Mouse (Mus musculus): ENCODE data around the gene Spata5. TPM values are rescaled to one million over a fixed set of nuclear protein-coding genes. Genes with fewer than 3 reads are reported as not detected.

Spata5 gene
- polyA plus RNA-seq, 1 experiment from 2014 or later: 55.0 TPM

GRCm38 (mm10) chr3:37602890-37603289, 183.2 kb downstream of the Spata5 start:
- peaks cover 2% of the 10 kb centered on the region; the same call in 1 of the 2 replicates for H3K4me1 ChIP-seq (replicated peaks; ENCODE audit: control insufficient read depth, insufficient read depth, low read length)
- no peaks in the 10 kb centered on the region for H3K9me3 ChIP-seq (ENCODE audit: control insufficient read depth, low read length)
- H3K9ac ChIP-seq (ENCODE audit: low read length): no peak overlapping the region
- H3K4me2 ChIP-seq (ENCODE audit: low read depth, low read length, severe bottlenecking): no peak overlapping the region
- ATAC-seq (replicated peaks; ENCODE audit: low FRiP score) (no peak), DNase-seq (ENCODE audit: low spot score) (no peak)
- WGBS: 93% methylated on average over 7 of the region's 7 CpGs
- no peak overlapping the region for H3K4me3 ChIP-seq (ENCODE audit: low read depth, low read length)
- no peak overlapping the region for H3K27ac ChIP-seq (ENCODE audit: low read depth, low read length)
- no peaks in the 10 kb centered on the region for H3K36me3 ChIP-seq (ENCODE audit: control insufficient read depth, insufficient read depth, low read length)
- no peaks in the 10 kb centered on the region for H3K27me3 ChIP-seq (ENCODE audit: control insufficient read depth, insufficient read depth, low read length)

GRCm38 (mm10) chr3:37603541-37603940, 183.8 kb downstream of the Spata5 start:
- H3K27ac ChIP-seq (ENCODE audit: low read depth, low read length): no peak overlapping the region
- WGBS: 73% methylated on average over 3 of the region's 3 CpGs
- H3K27me3 ChIP-seq (ENCODE audit: control insufficient read depth, insufficient read depth, low read length): no peaks in the 10 kb centered on the region
- no peaks in the 10 kb centered on the region for H3K9me3 ChIP-seq (ENCODE audit: control insufficient read depth, low read length)
- H3K4me2 ChIP-seq (ENCODE audit: low read depth, low read length, severe bottlenecking): no peak overlapping the region
- no peak overlapping the region for H3K9ac ChIP-seq (ENCODE audit: low read length)
- ATAC-seq (replicated peaks; ENCODE audit: low FRiP score): 0 out of 2 replicates have a peak, but pooled peaks have one; percentile 24
- DNase-seq (ENCODE audit: low spot score): peak; percentile 33
- H3K4me3 ChIP-seq (ENCODE audit: low read depth, low read length): no peak overlapping the region
- H3K36me3 ChIP-seq (ENCODE audit: control insufficient read depth, insufficient read depth, low read length): no peaks in the 10 kb centered on the region
- peaks cover 2% of the 10 kb centered on the region; the same call in 1 of the 2 replicates for H3K4me1 ChIP-seq (replicated peaks; ENCODE audit: control insufficient read depth, insufficient read depth, low read length)

- DNase-seq (ENCODE audit: low spot score) (peak; percentile 53), ATAC-seq (replicated peaks; ENCODE audit: low FRiP score) (peak; percentile 55; the same call in 1 of the 2 replicates)
- H3K4me1 ChIP-seq (replicated peaks; ENCODE audit: control insufficient read depth, insufficient read depth, low read length): peaks cover 2% of the 10 kb centered on the region; the same call in 1 of the 2 replicates
- H3K9ac ChIP-seq (ENCODE audit: low read length): no peak overlapping the region
- H3K27ac ChIP-seq (ENCODE audit: low read depth, low read length): no peak overlapping the region
- H3K27me3 ChIP-seq (ENCODE audit: control insufficient read depth, insufficient read depth, low read length): no peaks in the 10 kb centered on the region
- H3K4me3 ChIP-seq (ENCODE audit: low read depth, low read length): no peak overlapping the region
- no peak overlapping the region for H3K4me2 ChIP-seq (ENCODE audit: low read depth, low read length, severe bottlenecking)
- no peaks in the 10 kb centered on the region for H3K9me3 ChIP-seq (ENCODE audit: control insufficient read depth, low read length)
- WGBS: 53% methylated on average over 13 of the region's 13 CpGs
- no peaks in the 10 kb centered on the region for H3K36me3 ChIP-seq (ENCODE audit: control insufficient read depth, insufficient read depth, low read length)
These were observed 185.5 kb downstream of the Spata5 start for GRCm38 (mm10) chr3:37604976-37605875.

- ATAC-seq (replicated peaks; ENCODE audit: low FRiP score): no peak
- WGBS: 94% methylated on average over 10 of the region's 10 CpGs
- no peak overlapping the region for H3K4me3 ChIP-seq (ENCODE audit: low read depth, low read length)
- peaks cover 2% of the 10 kb centered on the region; the same call in 1 of the 2 replicates for H3K4me1 ChIP-seq (replicated peaks; ENCODE audit: control insufficient read depth, insufficient read depth, low read length)
- peak; percentile 34 for DNase-seq (ENCODE audit: low spot score)
- no peak overlapping the region for H3K27ac ChIP-seq (ENCODE audit: low read depth, low read length)
- H3K27me3 ChIP-seq (ENCODE audit: control insufficient read depth, insufficient read depth, low read length): no peaks in the 10 kb centered on the region
- H3K36me3 ChIP-seq (ENCODE audit: control insufficient read depth, insufficient read depth, low read length): no peaks in the 10 kb centered on the region
- H3K4me2 ChIP-seq (ENCODE audit: low read depth, low read length, severe bottlenecking): no peak overlapping the region
- no peaks in the 10 kb centered on the region for H3K9me3 ChIP-seq (ENCODE audit: control insufficient read depth, low read length)
- H3K9ac ChIP-seq (ENCODE audit: low read length): no peak overlapping the region
These were observed 186.2 kb downstream of the Spata5 start for GRCm38 (mm10) chr3:37605876-37606238.

- ATAC-seq (replicated peaks; ENCODE audit: low FRiP score): no peak
- H3K4me1 ChIP-seq (replicated peaks; ENCODE audit: control insufficient read depth, insufficient read depth, low read length): peaks cover 2% of the 10 kb centered on the region; the same call in 1 of the 2 replicates
- 90% methylated on average over 4 of the region's 4 CpGs for WGBS
- H3K4me2 ChIP-seq (ENCODE audit: low read depth, low read length, severe bottlenecking): no peak overlapping the region
- H3K4me3 ChIP-seq (ENCODE audit: low read depth, low read length): no peak overlapping the region
- H3K9ac ChIP-seq (ENCODE audit: low read length): no peak overlapping the region
- H3K36me3 ChIP-seq (ENCODE audit: control insufficient read depth, insufficient read depth, low read length): no peaks in the 10 kb centered on the region
- H3K27me3 ChIP-seq (ENCODE audit: control insufficient read depth, insufficient read depth, low read length): no peaks in the 10 kb centered on the region; the same call in 1 of the 2 replicates
- no peak overlapping the region for H3K27ac ChIP-seq (ENCODE audit: low read depth, low read length)
- peak; percentile 16 for DNase-seq (ENCODE audit: low spot score)
- H3K9me3 ChIP-seq (ENCODE audit: control insufficient read depth, low read length): no peaks in the 10 kb centered on the region
These were observed 189.2 kb downstream of the Spata5 start for GRCm38 (mm10) chr3:37608926-37609325.

- ATAC-seq (replicated peaks; ENCODE audit: low FRiP score) (no peak), DNase-seq (ENCODE audit: low spot score) (peak; percentile 25)
- Histone ChIP-seq H3K9me3 (ENCODE audit: control insufficient read depth, low read length) (no peaks in the 10 kb centered on the region), H3K4me2 (ENCODE audit: low read depth, low read length, severe bottlenecking) (no peak overlapping the region), H3K4me3 (ENCODE audit: low read depth, low read length) (no peak overlapping the region), H3K27me3 (ENCODE audit: control insufficient read depth, insufficient read depth, low read length) (no peaks in the 10 kb centered on the region; the same call in 1 of the 2 replicates), H3K4me1 (replicated peaks; ENCODE audit: control insufficient read depth, insufficient read depth, low read length) (no peaks in the 10 kb centered on the region), H3K9ac (ENCODE audit: low read length) (no peak overlapping the region), H3K36me3 (ENCODE audit: control insufficient read depth, insufficient read depth, low read length) (no peaks in the 10 kb centered on the region), H3K27ac (ENCODE audit: low read depth, low read length) (no peak overlapping the region)
- WGBS: 94% methylated on average over 2 of the region's 2 CpGs
These were observed 191.0 kb downstream of the Spata5 start for GRCm38 (mm10) chr3:37610670-37611069.

- H3K4me1 ChIP-seq (replicated peaks; ENCODE audit: control insufficient read depth, insufficient read depth, low read length): peaks cover 4% of the 10 kb centered on the region; the same call in 1 of the 2 replicates
- ATAC-seq (replicated peaks; ENCODE audit: low FRiP score) (no peak), DNase-seq (ENCODE audit: low spot score) (peak; percentile 47)
- H3K27me3 ChIP-seq (ENCODE audit: control insufficient read depth, insufficient read depth, low read length): no peaks in the 10 kb centered on the region; the same call in 1 of the 2 replicates
- no peaks in the 10 kb centered on the region for H3K36me3 ChIP-seq (ENCODE audit: control insufficient read depth, insufficient read depth, low read length)
- no peak overlapping the region for H3K9ac ChIP-seq (ENCODE audit: low read length)
- H3K4me2 ChIP-seq (ENCODE audit: low read depth, low read length, severe bottlenecking): no peak overlapping the region
- no peak overlapping the region for H3K4me3 ChIP-seq (ENCODE audit: low read depth, low read length)
- 76% methylated on average over 10 of the region's 10 CpGs for WGBS
- H3K27ac ChIP-seq (ENCODE audit: low read depth, low read length): no peak overlapping the region
- no peaks in the 10 kb centered on the region for H3K9me3 ChIP-seq (ENCODE audit: control insufficient read depth, low read length)
These were observed 194.0 kb downstream of the Spata5 start for GRCm38 (mm10) chr3:37613722-37614121.

GRCm38 (mm10) chr3:37614878-37615650, 195.4 kb downstream of the Spata5 start:
- Histone ChIP-seq H3K9ac (ENCODE audit: low read length) (no peak overlapping the region), H3K4me1 (replicated peaks; ENCODE audit: control insufficient read depth, insufficient read depth, low read length) (peaks cover 4% of the 10 kb centered on the region; the same call in 1 of the 2 replicates), H3K27me3 (ENCODE audit: control insufficient read depth, insufficient read depth, low read length) (no peaks in the 10 kb centered on the region; the same call in 1 of the 2 replicates), H3K4me3 (ENCODE audit: low read depth, low read length) (no peak overlapping the region), H3K36me3 (ENCODE audit: control insufficient read depth, insufficient read depth, low read length) (no peaks in the 10 kb centered on the region), H3K27ac (ENCODE audit: low read depth, low read length) (no peak overlapping the region), H3K9me3 (ENCODE audit: control insufficient read depth, low read length) (no peaks in the 10 kb centered on the region), H3K4me2 (ENCODE audit: low read depth, low read length, severe bottlenecking) (no peak overlapping the region)
- ATAC-seq (replicated peaks; ENCODE audit: low FRiP score) (no peak), DNase-seq (ENCODE audit: low spot score) (peak; percentile 43)
- 87% methylated on average over 10 of the region's 10 CpGs for WGBS
